Mouse (Mus musculus): ENCODE results near the gene Defb45. TPM values are rescaled to one million over a fixed set of nuclear protein-coding genes. Genes with fewer than 3 reads are reported as not detected.

Defb45 gene
- polyA plus RNA-seq, 1 experiment from 2014 or later, result not detected

DNA sequence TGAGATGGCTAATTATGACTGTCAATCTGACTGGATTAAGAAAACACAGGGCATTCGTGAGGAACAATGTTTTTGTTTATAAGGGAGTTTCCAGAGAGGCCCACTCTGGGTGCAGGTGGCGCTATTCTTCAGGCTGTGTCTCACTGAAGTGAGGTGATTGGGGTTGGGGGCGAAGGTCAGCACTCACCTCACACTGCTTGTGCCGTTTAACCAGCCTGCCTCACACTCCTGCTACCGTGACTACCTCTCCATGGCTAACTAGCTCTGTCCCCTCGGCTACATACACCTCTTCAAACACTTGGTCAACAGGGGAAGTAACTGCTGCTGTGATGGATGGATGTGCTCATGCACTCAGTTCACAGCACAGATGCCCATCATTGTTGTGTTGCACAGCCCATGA lies 10.2 kb downstream of the Defb45 start:
- no peaks in the 10 kb centered on the region for H3K9me3 ChIP-seq (replicated peaks; ENCODE audit: control insufficient read depth, low read length, poor library complexity, severe bottlenecking)
- H3K4me2 ChIP-seq (ENCODE audit: low read length), result no peak overlapping the region
- no peak overlapping the region for H3K4me3 ChIP-seq (ENCODE audit: low read depth, low read length)
- H3K27ac ChIP-seq (ENCODE audit: low read length), result no peak overlapping the region
- ATAC-seq, result no peak
- no peaks in the 10 kb centered on the region for H3K4me1 ChIP-seq (ENCODE audit: control insufficient read depth, insufficient read depth, low read length)
- no peaks in the 10 kb centered on the region for H3K27me3 ChIP-seq (ENCODE audit: control insufficient read depth, insufficient read depth, low read depth, low read length)
- H3K36me3 ChIP-seq (ENCODE audit: control insufficient read depth, insufficient read depth, low read length), result no peaks in the 10 kb centered on the region
- 48% methylated on average over 6 of the region's 6 CpGs for WGBS
- no peak overlapping the region for H3K9ac ChIP-seq (ENCODE audit: low read depth, low read length)

DNA sequence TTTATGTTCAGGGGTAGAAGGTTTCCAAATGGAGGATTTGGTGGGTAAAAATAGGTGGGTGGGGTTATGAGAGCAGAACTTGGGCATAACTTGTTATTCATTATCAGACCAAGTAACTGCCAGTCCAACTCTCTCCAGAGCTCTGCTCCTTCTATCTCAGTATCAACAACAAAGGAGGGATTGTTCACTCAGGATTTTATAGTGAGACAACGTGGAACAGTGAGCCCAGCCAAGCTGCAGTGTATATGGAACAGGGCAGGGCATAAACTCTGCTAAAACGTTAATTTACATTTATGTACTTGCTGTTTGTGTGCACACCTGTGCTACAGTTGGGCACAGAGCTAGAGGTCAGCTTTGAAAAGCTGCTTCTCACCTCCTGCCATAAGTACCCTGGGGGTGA lies 10.7 kb downstream of the Defb45 start:
- H3K4me1 ChIP-seq (ENCODE audit: control insufficient read depth, insufficient read depth, low read length), result no peaks in the 10 kb centered on the region
- H3K27me3 ChIP-seq (ENCODE audit: control insufficient read depth, insufficient read depth, low read depth, low read length), result no peaks in the 10 kb centered on the region
- H3K9ac ChIP-seq (ENCODE audit: low read depth, low read length), result no peak overlapping the region
- H3K27ac ChIP-seq (ENCODE audit: low read length), result no peak overlapping the region
- H3K36me3 ChIP-seq (ENCODE audit: control insufficient read depth, insufficient read depth, low read length), result no peaks in the 10 kb centered on the region
- no peak overlapping the region for H3K4me2 ChIP-seq (ENCODE audit: low read length)
- no peaks in the 10 kb centered on the region for H3K9me3 ChIP-seq (replicated peaks; ENCODE audit: control insufficient read depth, low read length, poor library complexity, severe bottlenecking)
- H3K4me3 ChIP-seq (ENCODE audit: low read depth, low read length), result no peak overlapping the region
- no peak for ATAC-seq
- WGBS, result 47% methylated on average over 2 of the region's 2 CpGs

DNA sequence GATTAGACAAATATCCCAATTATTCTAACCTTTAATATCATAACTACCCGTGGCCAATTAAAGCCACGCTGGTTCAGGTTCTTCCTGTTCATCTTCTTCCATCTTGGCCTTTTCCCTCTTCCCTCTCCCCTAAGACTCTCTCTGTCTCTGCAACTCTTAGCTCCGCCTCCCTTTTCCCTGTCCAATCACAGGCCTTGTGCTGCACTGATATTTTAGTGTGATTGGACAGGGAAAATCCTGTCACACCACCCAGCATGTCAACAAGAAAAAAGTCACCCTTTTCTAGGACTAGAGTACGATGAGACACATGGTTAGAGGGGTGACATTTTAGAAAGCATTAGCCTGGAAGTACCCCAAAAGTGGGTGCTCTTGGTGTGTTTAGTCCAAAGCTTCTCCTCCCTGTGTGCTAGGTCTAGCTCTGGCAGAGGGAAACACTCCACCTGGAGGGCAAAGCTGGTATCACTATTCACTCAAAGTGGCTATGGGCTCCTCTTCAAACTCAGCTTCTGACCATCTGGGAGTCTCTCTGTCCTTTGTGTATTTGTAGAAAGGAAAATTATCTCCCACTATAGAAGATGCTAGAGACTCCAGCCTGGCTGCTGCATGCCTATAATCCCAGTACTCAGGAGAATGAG lies 12.2 kb downstream of the Defb45 start:
- Histone ChIP-seq H3K9ac (ENCODE audit: low read depth, low read length) (no peak overlapping the region), H3K36me3 (ENCODE audit: control insufficient read depth, insufficient read depth, low read length) (no peaks in the 10 kb centered on the region), H3K4me2 (ENCODE audit: low read length) (no peak overlapping the region), H3K27ac (ENCODE audit: low read length) (no peak overlapping the region), H3K4me1 (ENCODE audit: control insufficient read depth, insufficient read depth, low read length) (no peaks in the 10 kb centered on the region), H3K27me3 (ENCODE audit: control insufficient read depth, insufficient read depth, low read depth, low read length) (no peaks in the 10 kb centered on the region), H3K9me3 (replicated peaks; ENCODE audit: control insufficient read depth, low read length, poor library complexity, severe bottlenecking) (no peaks in the 10 kb centered on the region), H3K4me3 (ENCODE audit: low read depth, low read length) (no peak overlapping the region)
- no peak for ATAC-seq
- 74% methylated on average over 4 of the region's 4 CpGs for WGBS

DNA sequence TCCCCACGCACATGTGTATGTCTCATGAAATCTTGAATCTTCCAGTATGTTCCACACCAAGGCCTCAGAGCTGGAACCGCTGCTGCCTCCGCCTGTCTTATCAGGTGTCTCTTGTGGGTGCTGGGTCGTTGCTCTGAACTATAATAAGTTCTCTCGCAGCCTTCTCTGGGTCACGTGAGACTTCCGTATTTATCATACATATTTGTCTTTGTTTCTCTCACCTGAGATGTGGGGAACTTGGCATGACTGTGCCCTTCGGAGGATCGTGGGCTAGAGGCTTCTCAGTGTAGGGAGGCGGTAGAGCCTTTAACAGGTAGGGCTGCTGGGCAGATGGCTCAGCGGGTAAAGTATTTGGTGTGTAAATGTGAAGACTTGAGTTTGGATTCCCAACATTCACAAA lies 18.6 kb downstream of the Defb45 start:
- Histone ChIP-seq H3K4me2 (ENCODE audit: low read length) (no peak overlapping the region), H3K27me3 (ENCODE audit: control insufficient read depth, insufficient read depth, low read depth, low read length) (no peaks in the 10 kb centered on the region), H3K36me3 (ENCODE audit: control insufficient read depth, insufficient read depth, low read length) (no peaks in the 10 kb centered on the region), H3K9me3 (replicated peaks; ENCODE audit: control insufficient read depth, low read length, poor library complexity, severe bottlenecking) (no peaks in the 10 kb centered on the region), H3K4me3 (ENCODE audit: low read depth, low read length) (no peak overlapping the region), H3K9ac (ENCODE audit: low read depth, low read length) (no peak overlapping the region), H3K27ac (ENCODE audit: low read length) (no peak overlapping the region), H3K4me1 (ENCODE audit: control insufficient read depth, insufficient read depth, low read length) (no peaks in the 10 kb centered on the region)
- WGBS, result 91% methylated on average over 11 of the region's 11 CpGs
- ATAC-seq, result no peak

DNA sequence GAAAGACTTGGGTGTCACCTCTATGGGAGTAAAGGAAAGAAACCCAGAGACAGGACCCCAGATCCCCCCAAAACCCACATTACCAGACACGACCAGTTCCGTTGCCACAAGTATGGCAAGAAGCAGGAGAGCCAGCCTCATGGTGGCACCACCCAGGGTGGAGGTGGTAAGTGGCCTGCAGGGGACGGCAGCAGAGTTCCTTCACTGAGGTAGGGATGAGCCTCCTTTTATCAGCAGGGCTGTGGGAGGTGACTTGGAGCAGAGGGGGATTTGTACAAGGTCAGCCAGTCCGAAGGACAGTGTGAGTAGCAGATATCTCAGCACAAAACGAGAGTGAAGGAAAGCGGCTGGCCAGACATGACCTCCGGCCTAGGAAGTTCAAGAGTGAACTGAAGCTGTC lies 19.1 kb downstream of the Defb45 start, which contains the start of gene Defb19:
TSS of gene Defb19 (minus strand) at position 206 of the 400 bp plus-strand sequence.
- H3K9ac ChIP-seq (ENCODE audit: low read depth, low read length), result no peak within 1 kb of the TSS
- H3K36me3 ChIP-seq (ENCODE audit: control insufficient read depth, insufficient read depth, low read length), result no peaks in the 10 kb centered on the region
- 71% methylated on average over 7 of the region's 7 CpGs for WGBS
- H3K27me3 ChIP-seq (ENCODE audit: control insufficient read depth, insufficient read depth, low read depth, low read length), result no peaks in the 10 kb centered on the region
- H3K9me3 ChIP-seq (replicated peaks; ENCODE audit: control insufficient read depth, low read length, poor library complexity, severe bottlenecking), result no peaks in the 10 kb centered on the region
- ATAC-seq, result no peak
- H3K4me1 ChIP-seq (ENCODE audit: control insufficient read depth, insufficient read depth, low read length), result no peaks in the 10 kb centered on the region
- H3K27ac ChIP-seq (ENCODE audit: low read length), result no peak within 1 kb of the TSS
- no peak within 1 kb of the TSS for H3K4me3 ChIP-seq (ENCODE audit: low read depth, low read length)
- no peak within 1 kb of the TSS for H3K4me2 ChIP-seq (ENCODE audit: low read length)

DNA sequence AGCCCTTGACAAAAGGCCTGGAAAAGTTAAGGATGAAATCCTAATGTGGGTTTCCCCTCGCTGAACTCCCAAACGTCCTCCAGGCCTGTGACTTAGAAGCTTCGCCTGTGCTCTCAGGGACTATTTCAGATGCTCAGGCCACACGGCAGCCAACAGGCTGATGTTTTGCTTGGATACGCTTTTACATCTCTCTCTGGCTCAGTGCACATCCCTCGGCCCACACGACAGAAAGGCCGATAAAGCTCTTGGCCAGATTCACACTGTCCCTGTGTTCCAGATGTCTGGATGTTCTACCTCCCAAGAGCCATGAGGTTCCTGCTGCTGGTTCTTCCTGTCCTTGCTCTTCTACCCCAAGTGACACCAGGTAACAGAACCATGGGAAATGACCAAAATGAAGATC lies 25.7 kb downstream of the Defb45 start:
- Histone ChIP-seq H3K9ac (ENCODE audit: low read depth, low read length) (no peak overlapping the region), H3K27me3 (ENCODE audit: control insufficient read depth, insufficient read depth, low read depth, low read length) (no peaks in the 10 kb centered on the region), H3K9me3 (replicated peaks; ENCODE audit: control insufficient read depth, low read length, poor library complexity, severe bottlenecking) (no peaks in the 10 kb centered on the region), H3K4me3 (ENCODE audit: low read depth, low read length) (no peak overlapping the region), H3K36me3 (ENCODE audit: control insufficient read depth, insufficient read depth, low read length) (no peaks in the 10 kb centered on the region), H3K4me1 (ENCODE audit: control insufficient read depth, insufficient read depth, low read length) (no peaks in the 10 kb centered on the region), H3K27ac (ENCODE audit: low read length) (no peak overlapping the region), H3K4me2 (ENCODE audit: low read length) (no peak overlapping the region)
- no peak for ATAC-seq
- WGBS, result 89% methylated on average over 8 of the region's 8 CpGs

DNA sequence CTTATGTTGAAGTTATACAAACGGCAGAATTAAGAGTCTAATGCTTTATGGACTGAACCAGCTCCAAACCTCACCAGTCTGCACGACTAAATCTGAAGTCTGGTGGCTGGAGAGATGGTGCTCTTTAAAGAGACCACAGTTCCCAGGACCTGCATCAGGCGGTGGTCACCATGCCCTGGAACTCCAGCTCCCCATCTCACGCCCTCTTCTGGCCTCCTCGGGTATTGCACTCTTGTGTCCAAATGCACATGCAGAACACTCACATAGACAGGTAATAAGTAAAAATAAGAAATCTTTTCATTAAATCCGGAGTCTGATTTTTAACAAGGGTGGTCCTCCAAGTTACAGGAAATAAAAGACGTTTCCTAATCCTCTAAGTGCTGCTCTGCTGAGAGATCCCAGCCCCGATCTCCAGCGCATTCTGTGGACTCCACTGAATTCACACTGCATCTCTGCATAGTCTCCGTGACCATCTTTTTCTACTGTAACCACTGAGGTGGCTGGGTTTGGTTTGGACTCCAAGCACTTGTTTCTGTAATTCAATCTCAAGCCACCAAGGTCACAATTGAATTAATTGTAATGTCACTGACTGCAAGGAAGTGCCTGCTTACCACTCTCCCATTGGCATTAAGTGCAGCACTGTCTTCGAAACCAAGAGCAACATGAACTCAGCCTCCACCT lies 26.9 kb downstream of the Defb45 start, which contains the start of gene Defb21:
TSS of gene Defb21 (plus strand) at position 631 of the 681 bp plus-strand sequence.
- no peaks in the 10 kb centered on the region for H3K27me3 ChIP-seq (ENCODE audit: control insufficient read depth, insufficient read depth, low read depth, low read length)
- no peak within 1 kb of the TSS for H3K4me3 ChIP-seq (ENCODE audit: low read depth, low read length)
- H3K4me1 ChIP-seq (ENCODE audit: control insufficient read depth, insufficient read depth, low read length), result no peaks in the 10 kb centered on the region
- no peak within 1 kb of the TSS for H3K27ac ChIP-seq (ENCODE audit: low read length)
- no peaks in the 10 kb centered on the region for H3K9me3 ChIP-seq (replicated peaks; ENCODE audit: control insufficient read depth, low read length, poor library complexity, severe bottlenecking)
- WGBS, result 62% methylated on average over 11 of the region's 11 CpGs
- no peak within 1 kb of the TSS for H3K9ac ChIP-seq (ENCODE audit: low read depth, low read length)
- no peak within 1 kb of the TSS for H3K4me2 ChIP-seq (ENCODE audit: low read length)
- no peak for ATAC-seq
- no peaks in the 10 kb centered on the region for H3K36me3 ChIP-seq (ENCODE audit: control insufficient read depth, insufficient read depth, low read length)

DNA sequence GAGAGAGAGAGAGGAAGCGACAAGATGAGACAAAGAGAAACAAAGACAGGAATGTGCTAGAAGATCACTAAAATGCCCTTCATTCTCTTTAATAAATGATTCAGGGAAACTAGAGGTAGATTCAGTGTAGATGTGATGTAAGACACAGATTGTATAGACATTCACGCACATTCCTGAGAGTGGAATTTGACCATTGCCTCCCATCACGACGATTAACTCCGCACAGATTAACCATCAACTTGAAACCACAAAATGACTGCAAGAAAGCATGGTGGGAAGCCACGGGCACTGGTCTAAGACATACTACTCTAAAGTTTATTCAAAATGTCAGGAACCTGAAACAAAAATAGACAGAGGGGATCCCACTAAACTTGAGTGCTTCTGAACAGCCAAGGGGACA lies 28.9 kb downstream of the Defb45 start:
- H3K27ac ChIP-seq (ENCODE audit: low read length), result no peak overlapping the region
- no peaks in the 10 kb centered on the region for H3K27me3 ChIP-seq (ENCODE audit: control insufficient read depth, insufficient read depth, low read depth, low read length)
- no peaks in the 10 kb centered on the region for H3K36me3 ChIP-seq (ENCODE audit: control insufficient read depth, insufficient read depth, low read length)
- H3K4me1 ChIP-seq (ENCODE audit: control insufficient read depth, insufficient read depth, low read length), result no peaks in the 10 kb centered on the region
- H3K9ac ChIP-seq (ENCODE audit: low read depth, low read length), result no peak overlapping the region
- no peak overlapping the region for H3K4me3 ChIP-seq (ENCODE audit: low read depth, low read length)
- H3K4me2 ChIP-seq (ENCODE audit: low read length), result no peak overlapping the region
- WGBS, result 85% methylated on average over 6 of the region's 6 CpGs
- no peak for ATAC-seq
- H3K9me3 ChIP-seq (replicated peaks; ENCODE audit: control insufficient read depth, low read length, poor library complexity, severe bottlenecking), result no peaks in the 10 kb centered on the region

DNA sequence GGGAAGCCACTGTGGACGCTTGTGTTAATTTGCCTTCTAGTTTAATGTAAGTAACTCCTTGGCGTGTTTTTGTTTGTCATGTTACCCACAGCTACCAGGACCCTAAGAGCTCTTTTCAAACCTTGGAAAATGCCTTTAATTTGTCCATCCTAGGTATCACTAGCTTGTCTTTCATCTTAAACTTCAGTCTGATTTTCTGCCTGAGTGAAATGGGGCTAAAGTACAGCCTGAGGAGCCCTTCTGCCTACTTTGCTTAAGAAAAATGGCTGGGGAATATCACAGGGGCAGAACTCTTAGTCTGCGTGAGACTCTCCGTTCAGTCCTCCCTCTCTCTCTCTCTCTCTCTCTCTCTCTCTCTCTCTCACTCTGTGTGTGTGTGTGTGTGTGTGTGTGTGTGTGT lies 29.3 kb downstream of the Defb45 start:
- H3K9me3 ChIP-seq (replicated peaks; ENCODE audit: control insufficient read depth, low read length, poor library complexity, severe bottlenecking), result no peaks in the 10 kb centered on the region
- H3K27me3 ChIP-seq (ENCODE audit: control insufficient read depth, insufficient read depth, low read depth, low read length), result no peaks in the 10 kb centered on the region
- 88% methylated on average over 4 of the region's 4 CpGs for WGBS
- no peaks in the 10 kb centered on the region for H3K4me1 ChIP-seq (ENCODE audit: control insufficient read depth, insufficient read depth, low read length)
- H3K9ac ChIP-seq (ENCODE audit: low read depth, low read length), result no peak overlapping the region
- no peak for ATAC-seq
- H3K4me3 ChIP-seq (ENCODE audit: low read depth, low read length), result no peak overlapping the region
- no peaks in the 10 kb centered on the region for H3K36me3 ChIP-seq (ENCODE audit: control insufficient read depth, insufficient read depth, low read length)
- no peak overlapping the region for H3K27ac ChIP-seq (ENCODE audit: low read length)
- H3K4me2 ChIP-seq (ENCODE audit: low read length), result no peak overlapping the region
